Mouse (Mus musculus): ENCODE measurements around the gene Fam162a.
"Not testable (repeated sequence)": the region's sequence is repeated elsewhere in the genome, so short reads cannot be mapped to it uniquely, and the experiment has no call there.

Gene Fam162a

GRCm38 (mm10) chr16:36071450-36072379 is at the start of gene Fam162a, which contains the start of gene Ccdc58:
Gene Fam162a, minus strand, starts transcription at chr16:36071594.
Gene Ccdc58, plus strand, starts transcription at chr16:36071685.
- peak; percentile 70 for DNase-seq (ENCODE audit: low spot score)

GRCm38 (mm10) chr16:36115751-36116150 is 44.4 kb upstream of the Fam162a start:
- not testable (repeated sequence) for DNase-seq (ENCODE audit: low spot score)

DNA sequence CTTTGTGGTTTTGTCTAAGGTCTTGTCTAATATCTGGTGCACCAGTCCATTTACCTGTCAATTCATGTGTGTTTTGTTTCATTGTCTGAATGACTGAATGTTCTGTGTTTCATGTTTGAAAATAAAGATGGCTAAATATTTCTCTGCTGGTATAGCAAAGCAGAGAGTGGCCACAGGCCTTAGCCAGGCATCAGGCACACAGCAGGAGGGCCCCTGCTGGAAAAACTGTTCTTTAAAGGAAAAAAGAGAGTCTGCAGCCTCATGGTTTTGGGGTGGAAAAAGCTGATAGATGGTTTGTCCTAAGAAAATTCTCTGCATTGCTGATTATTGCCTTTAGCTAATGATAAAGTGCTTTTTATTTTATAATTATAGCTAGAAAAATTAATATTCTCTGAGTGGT is 40.1 kb upstream of the Fam162a start:
- not testable (repeated sequence) for DNase-seq (ENCODE audit: low spot score)

DNA sequence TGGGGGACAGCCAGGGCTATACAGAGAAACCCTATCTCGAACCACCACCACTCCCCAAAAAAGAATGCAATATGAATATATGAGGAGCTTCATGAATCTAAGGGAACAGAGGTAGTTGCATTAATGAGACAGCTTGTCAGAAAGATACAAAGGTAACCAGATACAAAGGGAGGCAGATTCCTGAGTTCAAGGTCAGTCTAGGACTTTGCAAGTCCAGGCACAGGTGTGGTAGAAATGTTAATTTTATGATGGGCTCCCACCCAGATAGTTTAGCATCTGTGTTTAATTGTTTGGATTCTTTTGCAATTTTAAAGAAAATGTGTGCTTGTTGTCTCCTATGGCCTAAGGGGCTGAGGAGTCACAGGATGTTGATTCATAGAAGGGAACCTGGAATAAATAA is 30.8 kb upstream of the Fam162a start:
- no peak for DNase-seq (ENCODE audit: low spot score)

DNA sequence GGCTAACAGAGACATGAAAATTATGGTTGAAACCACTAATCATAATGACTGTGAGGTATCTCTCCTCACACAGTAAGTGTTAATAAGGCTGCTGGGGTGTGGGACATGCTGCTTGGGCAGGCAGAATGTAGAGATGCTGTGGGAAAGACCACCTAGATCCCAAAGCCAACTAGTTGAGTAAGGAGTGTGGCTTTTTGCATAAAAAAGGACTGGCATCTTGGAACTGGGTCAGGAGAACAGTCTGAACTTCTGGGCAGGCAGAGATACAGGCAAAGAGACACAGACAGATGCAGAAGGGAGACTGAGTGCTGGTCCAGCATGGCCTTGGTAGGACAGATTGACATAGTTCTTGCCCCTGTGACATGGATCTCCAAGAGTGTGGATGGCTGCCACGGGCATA is 30.1 kb upstream of the Fam162a start:
- DNase-seq (ENCODE audit: low spot score): no peak

DNA sequence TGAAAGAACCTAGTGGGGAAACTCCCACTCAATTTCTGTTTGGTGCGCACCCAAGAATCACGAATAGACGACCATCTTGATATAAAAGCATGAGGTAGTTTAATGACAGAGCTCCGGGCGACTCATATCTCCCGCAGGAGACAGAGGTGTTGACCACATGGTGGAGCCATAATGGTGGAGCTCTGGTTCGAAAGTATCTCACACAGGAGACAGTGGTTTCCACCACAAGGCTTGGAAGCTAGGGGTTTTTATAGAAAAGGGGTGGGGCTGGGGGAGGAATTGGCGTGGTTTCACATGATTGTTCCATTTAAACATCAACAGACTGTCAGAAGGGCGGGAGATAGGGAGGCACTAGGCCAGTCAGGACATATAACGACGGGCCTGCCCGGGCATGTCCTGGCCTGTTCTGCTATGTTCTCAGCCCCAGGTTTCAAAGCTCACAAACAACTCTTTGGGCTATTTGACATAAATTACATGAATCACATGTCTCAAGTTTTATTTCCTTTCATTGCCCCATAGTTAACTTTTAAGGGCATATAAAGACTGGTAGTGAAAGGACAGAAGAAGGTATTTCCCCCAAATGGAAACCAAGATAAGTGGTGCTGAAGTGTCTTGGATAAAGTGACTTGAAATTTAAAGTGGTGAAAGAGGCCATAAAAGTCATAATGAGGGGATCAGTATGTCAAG is 26.6 kb upstream of the Fam162a start:
- DNase-seq (ENCODE audit: low spot score): not testable (repeated sequence)

- DNase-seq (ENCODE audit: low spot score): no peak
Measured at GRCm38 (mm10) chr16:36094079-36094478, 22.7 kb upstream of the Fam162a start.

DNA sequence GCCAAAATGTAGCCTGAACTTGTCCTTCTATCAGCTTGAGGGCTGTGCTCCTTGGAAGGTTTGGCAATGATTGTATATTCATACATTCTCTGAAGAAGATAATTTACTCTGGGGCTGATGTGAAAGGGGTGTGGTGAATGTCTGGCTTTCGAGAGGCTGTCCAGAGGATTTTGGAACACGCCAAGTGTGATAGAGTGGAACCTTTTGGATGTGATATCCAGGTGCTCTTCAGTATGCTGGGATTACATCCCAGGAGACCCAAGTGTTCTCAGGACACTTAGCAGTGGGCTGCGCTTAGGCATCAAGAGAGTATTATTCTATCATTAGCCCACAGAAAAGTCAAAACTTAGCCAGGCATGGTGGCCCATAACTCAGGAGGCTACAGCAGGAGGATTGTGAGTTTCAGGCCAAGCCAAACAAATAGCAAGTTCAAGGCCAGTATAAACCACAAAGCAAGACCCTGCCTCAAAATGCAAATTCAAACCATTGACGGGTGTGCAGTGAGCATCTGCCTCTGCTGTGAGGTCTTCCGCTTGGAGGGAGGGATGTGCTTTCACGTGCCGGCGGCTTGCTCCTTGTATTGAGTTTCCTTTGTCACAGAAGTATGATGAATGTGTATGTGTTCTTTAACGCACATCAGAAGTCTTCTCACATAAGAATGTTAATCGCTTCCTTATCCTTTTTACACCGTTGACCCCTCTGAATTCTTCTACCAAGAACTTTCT is 19.6 kb upstream of the Fam162a start:
- DNase-seq (ENCODE audit: low spot score): no peak

- no peak for DNase-seq (ENCODE audit: low spot score)
Measured at GRCm38 (mm10) chr16:36089850-36090616, 18.6 kb upstream of the Fam162a start.

GRCm38 (mm10) chr16:36089065-36089464 is 17.7 kb upstream of the Fam162a start:
- no peak for DNase-seq (ENCODE audit: low spot score)

GRCm38 (mm10) chr16:36087846-36088245 is 16.5 kb upstream of the Fam162a start:
- no peak for DNase-seq (ENCODE audit: low spot score)

DNA sequence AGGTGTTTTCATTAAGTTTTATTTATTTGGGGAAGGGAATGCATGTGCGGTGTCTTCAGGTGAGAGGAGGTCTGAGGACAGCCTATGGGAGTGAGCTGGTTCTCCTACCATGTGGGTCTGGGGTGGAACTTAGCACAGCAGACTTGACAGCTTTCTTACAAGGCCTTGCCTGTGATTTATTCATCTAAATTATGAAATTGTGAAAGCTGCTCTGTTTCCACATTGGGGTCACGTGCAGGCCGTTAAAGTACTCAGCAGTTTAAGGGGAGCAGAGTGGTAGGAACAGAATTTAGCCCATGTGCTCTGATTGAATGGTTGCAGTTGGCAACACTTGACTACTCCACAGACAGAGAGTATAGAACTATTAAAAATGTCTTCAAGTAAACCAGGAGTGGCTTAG is 8.5 kb upstream of the Fam162a start:
- no peak for DNase-seq (ENCODE audit: low spot score)

DNA sequence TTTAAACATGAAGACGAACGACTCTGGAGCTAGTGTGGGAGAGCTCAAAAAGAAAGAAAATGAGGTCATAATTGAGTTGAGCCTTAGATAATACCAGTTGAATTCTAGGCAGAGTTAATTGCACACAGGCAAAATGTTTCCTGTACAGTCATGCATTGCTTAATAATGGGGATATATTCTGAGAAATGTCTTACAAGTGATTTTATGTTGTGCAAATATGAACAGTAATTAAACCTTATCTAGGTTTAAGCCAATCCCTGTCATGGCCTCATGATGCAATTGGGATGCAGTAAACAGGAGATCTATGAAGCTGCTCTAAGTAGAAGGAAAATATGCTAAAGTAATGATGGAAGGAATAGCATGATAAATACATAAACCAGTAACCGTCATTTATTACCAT is 3.4 kb upstream of the Fam162a start:
- DNase-seq (ENCODE audit: low spot score): no peak

DNA sequence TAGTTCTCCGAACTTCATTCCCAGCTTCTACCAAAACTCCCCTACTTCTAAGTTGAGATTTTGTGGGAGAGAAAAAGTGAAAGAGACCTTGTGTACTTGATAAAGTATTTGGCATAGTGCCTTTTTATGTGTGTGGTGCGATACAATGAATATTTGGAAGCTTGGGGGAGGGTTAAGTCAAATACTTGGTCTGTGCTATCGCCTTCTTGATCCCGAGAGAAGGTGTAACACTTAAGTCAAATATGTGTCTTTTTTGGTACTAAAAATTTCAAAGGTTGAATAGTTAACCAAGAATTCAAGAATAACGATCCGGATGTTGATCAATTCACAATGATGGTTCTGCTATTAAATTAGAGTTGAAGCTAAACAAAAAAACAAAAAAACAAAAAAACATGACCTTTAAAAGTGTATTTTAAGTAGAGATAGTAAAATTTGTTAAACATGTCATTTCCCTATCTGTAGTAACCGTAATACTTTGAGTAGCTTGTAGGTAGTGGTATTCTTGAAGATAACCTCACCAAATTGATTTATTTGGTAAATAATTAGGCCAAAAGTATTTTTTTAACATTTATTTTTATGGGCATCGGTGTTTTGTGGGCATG is 1.1 kb upstream of the Fam162a start:
- no peak for DNase-seq (ENCODE audit: low spot score)

- DNase-seq (ENCODE audit: low spot score): no peak
Measured at GRCm38 (mm10) chr16:36071071-36071449, 334 bp downstream of the Fam162a start.

- DNase-seq (ENCODE audit: low spot score): no peak
Measured at GRCm38 (mm10) chr16:36069819-36070575, 1.4 kb downstream of the Fam162a start.

DNA sequence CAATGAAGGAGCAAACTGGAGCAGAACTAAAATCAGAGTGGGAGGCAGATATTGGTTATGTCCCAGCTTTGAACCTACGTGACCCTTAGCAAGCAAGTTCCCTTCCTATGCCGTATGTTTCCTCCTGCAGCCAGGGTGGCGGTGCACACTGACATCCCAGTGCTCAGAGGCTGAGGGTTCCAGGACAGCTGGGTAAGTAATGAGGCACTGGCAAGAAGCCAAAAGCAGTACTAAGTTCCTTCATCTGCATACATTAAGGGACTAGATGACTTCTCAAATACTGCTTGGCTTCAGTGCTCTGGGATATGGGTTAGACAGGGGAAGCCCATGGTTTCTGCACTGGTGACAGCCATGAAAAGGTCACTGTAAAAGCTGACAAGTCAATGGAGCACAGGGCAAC is 3.0 kb downstream of the Fam162a start:
- DNase-seq (ENCODE audit: low spot score): no peak

- no peak for DNase-seq (ENCODE audit: low spot score)
Measured at GRCm38 (mm10) chr16:36067694-36068093, 3.7 kb downstream of the Fam162a start.

- DNase-seq (ENCODE audit: low spot score): no peak
Measured at GRCm38 (mm10) chr16:36064904-36065303, 6.5 kb downstream of the Fam162a start.

GRCm38 (mm10) chr16:36063315-36063714 is 8.1 kb downstream of the Fam162a start:
- no peak for DNase-seq (ENCODE audit: low spot score)

DNA sequence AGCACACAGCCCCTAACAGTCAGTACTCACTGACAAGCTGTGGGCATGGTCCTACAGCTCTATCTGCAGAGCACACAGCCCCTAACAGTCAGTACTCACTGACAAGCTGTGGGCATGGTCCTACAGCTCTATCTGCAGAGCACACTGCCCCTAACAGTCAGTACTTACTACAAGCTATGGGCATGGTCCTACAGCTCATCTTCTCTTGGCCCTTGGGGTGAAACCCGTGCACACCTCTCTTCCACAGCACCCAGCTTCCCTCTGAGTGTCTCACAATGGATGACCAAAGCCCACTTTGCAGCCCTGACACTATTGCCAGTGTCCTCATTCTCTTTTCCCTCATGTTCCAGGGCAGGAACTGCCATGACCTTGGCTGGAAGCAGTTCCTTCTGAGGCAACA is 8.9 kb downstream of the Fam162a start:
- not testable (repeated sequence) for DNase-seq (ENCODE audit: low spot score)
